Mouse (Mus musculus) small intestine, adult 2 months (tissue): ENCODE results near the gene Slc22a2. TPM values are rescaled to one million over a fixed set of nuclear protein-coding genes. Genes with fewer than 3 reads are reported as not detected.

Experiments used
- H3K27ac ChIP-seq: fragments of 200-500 bp; 2 replicates; pipeline ENCODE4 v1.5.1; 2012; ENCODE audit warnings: low read depth, low read length, control low read depth, inconsistent platforms; ENCODE audit not compliant: insufficient read depth
- H3K27me3 ChIP-seq: fragments of 200-500 bp; 2 replicates; pipeline ENCODE4 v1.6.1; 2012; ENCODE audit warnings: mild to moderate bottlenecking, moderate library complexity, low read length, inconsistent platforms; ENCODE audit not compliant: control insufficient read depth, insufficient read depth
- H3K36me3 ChIP-seq: fragments of 200-500 bp; 2 replicates; pipeline ENCODE4 v1.6.1; 2012; ENCODE audit warnings: mild to moderate bottlenecking, low read length, control low read depth, inconsistent platforms; ENCODE audit not compliant: control insufficient read depth, insufficient read depth
- H3K4me1 ChIP-seq: fragments of 200-500 bp; 2 replicates; pipeline ENCODE4 v1.6.1; 2012; ENCODE audit warnings: low read length, inconsistent platforms, mixed read lengths; ENCODE audit not compliant: control insufficient read depth, insufficient read depth, insufficient read length
- H3K4me3 ChIP-seq: fragments of 200-500 bp; 2 replicates; pipeline ENCODE4 v1.5.1; 2012; ENCODE audit warnings: low read depth, mild to moderate bottlenecking, control low read depth, inconsistent platforms, low read length, moderate library complexity
- CTCF ChIP-seq: fragments of 200-500 bp; IDR thresholded peaks from 2 replicates; pipeline ENCODE4 v1.5.1; 2012; ENCODE audit warnings: low read depth, mild to moderate bottlenecking, control low read depth, inconsistent platforms, low read length, moderate library complexity, mixed read lengths; ENCODE audit not compliant: insufficient replicate concordance, insufficient read length; ENCODE audit errors: extremely low read depth
- POLR2A ChIP-seq: fragments of 200-500 bp; IDR thresholded peaks from 2 replicates; pipeline ENCODE4 v1.6.1; 2012; ENCODE audit warnings: low read depth, mild to moderate bottlenecking, control low read depth, inconsistent platforms, low read length, moderate library complexity
- whole genome bisulfite sequencing: fragments of 180-500 bp; shearing (Covaris S2); methylation state at CpG from one replicate; pipeline ENCODE4 v1.1.7; 2018; 5-methylcytosine and 5-hydroxymethylcytosine counted together
- polyA plus RNA-seq: library from polyadenylated mRNA; depleted of rRNA; stranded (reverse); fragments of >200 nt; gene quantifications from 2 replicates; pipeline ENCODE4 v1.2.3, GENCODE M21; 2012

Gene Slc22a2
- polyA plus RNA-seq, 1 experiment, result not detected

DNA sequence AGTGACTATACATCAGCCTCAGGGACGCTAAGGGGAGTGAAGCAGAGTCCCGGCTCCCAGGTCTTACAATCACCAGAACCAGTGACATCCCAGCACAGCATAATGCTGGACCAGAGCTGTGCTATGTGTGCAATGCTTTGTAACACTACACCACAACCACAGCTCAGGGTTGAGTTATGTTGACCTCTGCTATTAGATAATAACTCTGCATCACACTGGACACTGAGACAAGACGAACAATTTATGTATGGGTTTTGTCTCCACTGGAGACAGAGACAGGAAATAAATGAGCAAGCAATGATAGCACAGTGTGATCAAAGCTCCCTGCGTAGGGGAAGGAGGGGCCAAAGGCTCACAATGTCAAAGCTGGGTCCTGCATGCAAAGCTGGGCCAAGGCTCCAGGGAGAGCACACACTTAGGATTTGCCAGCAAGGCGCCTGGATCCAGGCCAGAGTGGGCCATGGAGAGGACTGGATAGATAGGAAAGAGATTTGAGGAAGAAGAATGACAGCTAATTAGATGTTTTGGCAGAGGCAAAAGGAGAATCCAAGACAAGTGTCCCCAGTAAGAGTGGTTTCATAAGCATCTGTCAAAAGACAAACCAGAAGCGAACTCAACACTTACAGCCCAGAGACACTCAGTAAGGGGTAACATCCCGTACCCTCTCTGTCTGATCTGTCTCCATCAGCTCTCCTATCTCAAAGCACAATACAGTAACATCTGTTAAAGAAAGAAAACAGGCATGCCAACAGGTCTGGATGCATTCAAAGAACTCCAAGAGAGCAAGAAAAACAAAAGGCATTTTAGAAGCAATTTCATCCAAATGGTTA is 48.1 kb downstream of the Slc22a2 start:
- H3K4me3 ChIP-seq, result no peak overlapping the region
- H3K4me1 ChIP-seq, result no peaks in the 10 kb centered on the region; the same call in 1 of the 2 replicates
- H3K27me3 ChIP-seq, result no peaks in the 10 kb centered on the region
- 60% methylated on average over 7 of the region's 7 CpGs for WGBS
- no peak overlapping the region for H3K27ac ChIP-seq
- no peak for TF ChIP-seq POLR2A
- no peak for TF ChIP-seq CTCF
- no peaks in the 10 kb centered on the region for H3K36me3 ChIP-seq

DNA sequence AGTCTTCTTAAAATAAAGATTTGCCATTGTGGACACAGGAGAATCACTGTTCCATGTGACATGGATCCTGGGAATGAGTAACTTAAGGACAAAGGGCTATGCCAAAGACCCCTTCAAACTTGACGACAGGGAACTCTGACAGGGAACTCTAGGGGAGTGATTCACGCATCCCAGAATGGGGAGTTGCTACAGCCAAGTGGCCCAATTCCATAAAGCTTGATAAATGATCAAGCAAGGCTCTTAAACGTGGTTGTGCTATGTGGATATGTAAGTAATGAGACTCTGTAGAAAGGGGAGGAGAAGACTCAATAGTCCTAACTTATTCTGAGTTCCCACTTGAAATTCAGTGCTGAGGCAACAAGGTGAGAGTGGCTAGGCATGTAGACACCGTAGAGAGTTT is 50.9 kb downstream of the Slc22a2 start:
- WGBS, result 39% methylated on average over 4 of the region's 4 CpGs

DNA sequence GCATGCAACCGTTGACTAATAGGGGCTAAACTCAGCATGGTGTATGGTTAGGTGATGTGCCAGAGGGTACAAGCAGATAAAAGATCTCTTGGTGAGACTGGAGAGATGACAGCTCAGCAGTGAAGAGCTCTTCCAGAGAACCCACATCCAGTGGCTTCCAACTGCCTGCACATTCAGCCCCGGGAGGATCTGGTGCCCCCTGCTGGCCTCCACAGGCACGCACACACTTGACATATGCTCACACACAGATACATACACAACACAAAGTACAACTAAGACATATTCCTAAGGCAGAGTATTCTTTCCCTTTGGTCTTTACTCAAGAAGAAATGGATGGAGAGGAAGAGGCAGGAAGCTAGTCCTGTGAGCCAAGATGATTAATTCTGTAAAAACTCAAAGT is 55.7 kb downstream of the Slc22a2 start:
- Histone ChIP-seq H3K4me1 (no peaks in the 10 kb centered on the region), H3K36me3 (no peaks in the 10 kb centered on the region), H3K4me3 (no peak overlapping the region), H3K27me3 (no peaks in the 10 kb centered on the region), H3K27ac (no peak overlapping the region)
- 94% methylated on average over 3 of the region's 3 CpGs for WGBS
- TF ChIP-seq POLR2A, result no peak

More for the DNA sequence above, 50.9 kb downstream of the Slc22a2 start:
- no peaks in the 10 kb centered on the region for H3K36me3 ChIP-seq
- H3K27me3 ChIP-seq, result no peaks in the 10 kb centered on the region
- H3K4me1 ChIP-seq, result no peaks in the 10 kb centered on the region; the same call in 1 of the 2 replicates
- H3K27ac ChIP-seq, result no peak overlapping the region
- TF ChIP-seq POLR2A (no peak), CTCF (no peak)
- H3K4me3 ChIP-seq, result no peak overlapping the region

DNA sequence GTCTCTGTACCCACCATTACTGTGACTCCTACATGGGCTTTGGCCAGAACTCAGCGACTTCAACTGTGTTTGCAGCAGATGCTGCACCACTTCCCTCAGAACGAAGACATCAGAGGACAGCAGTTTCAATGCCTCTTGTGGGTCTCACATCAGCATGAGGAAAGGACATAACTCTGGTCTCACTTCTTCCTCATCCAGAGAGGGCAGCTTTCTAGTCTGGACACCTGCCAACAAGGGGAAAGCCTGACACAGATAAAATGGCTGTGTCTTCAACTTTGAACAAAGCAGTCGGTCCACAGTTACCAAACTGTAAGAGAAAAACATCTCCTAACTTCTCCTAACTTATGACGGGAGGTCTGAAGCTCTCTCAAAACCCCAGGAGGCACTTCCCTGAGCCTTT is 57.2 kb downstream of the Slc22a2 start:
- Histone ChIP-seq H3K36me3 (0 out of 2 replicates have a peak, but pooled peaks cover under 1% of the 10 kb centered on the region), H3K4me3 (no peak overlapping the region), H3K27me3 (no peaks in the 10 kb centered on the region), H3K4me1 (no peaks in the 10 kb centered on the region), H3K27ac (no peak overlapping the region)
- TF ChIP-seq CTCF (no peak), POLR2A (no peak)
- WGBS, result 72% methylated on average over 4 of the region's 4 CpGs

DNA sequence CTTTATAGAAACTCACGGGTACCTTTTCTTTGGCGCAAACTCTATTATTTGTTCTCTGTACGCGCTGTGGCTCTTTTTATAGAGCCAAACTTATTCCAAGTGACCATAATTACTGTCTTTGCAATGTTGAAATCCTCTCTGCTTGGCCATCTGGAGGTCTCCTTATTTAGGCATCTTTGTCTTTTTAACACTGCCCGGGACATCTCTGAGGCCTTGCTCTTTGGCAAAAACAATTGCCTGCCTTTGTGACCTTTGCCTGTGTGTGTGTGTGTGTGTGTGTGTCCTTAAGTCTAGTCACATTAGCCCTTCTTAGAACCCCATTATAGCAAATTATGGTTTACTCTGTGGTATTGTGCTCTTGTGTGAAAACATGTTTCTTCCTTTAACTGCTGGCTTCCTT is 61.5 kb downstream of the Slc22a2 start:
- Histone ChIP-seq H3K27me3 (no peaks in the 10 kb centered on the region), H3K4me3 (no peak overlapping the region), H3K27ac (no peak overlapping the region), H3K36me3 (peaks cover 17% of the 10 kb centered on the region), H3K4me1 (no peaks in the 10 kb centered on the region)
- TF ChIP-seq CTCF (no peak), POLR2A (no peak)
- WGBS, result 88% methylated on average over 5 of the region's 5 CpGs

DNA sequence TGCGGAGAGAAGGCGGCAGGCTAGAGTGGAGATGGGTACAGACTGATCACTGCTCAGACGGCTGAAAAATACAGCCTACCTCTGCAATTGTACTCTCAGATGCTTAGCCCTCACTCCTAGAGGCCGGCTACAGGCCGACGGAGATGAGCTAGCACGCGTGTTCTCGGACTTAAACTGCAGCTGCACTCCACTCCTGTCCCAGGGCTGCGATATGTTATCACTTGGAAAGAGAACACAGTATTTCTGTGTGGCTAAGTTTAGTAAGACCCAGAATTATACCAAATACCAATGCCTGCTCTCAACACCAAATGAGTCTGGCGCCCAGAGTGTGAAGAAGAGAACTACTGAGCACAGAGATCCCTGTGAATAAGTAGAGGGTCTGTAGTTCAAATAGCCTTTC is 68.7 kb downstream of the Slc22a2 start:
- no peak overlapping the region for H3K4me3 ChIP-seq
- peaks cover 27% of the 10 kb centered on the region for H3K36me3 ChIP-seq
- WGBS, result 94% methylated on average over 11 of the region's 11 CpGs

DNA sequence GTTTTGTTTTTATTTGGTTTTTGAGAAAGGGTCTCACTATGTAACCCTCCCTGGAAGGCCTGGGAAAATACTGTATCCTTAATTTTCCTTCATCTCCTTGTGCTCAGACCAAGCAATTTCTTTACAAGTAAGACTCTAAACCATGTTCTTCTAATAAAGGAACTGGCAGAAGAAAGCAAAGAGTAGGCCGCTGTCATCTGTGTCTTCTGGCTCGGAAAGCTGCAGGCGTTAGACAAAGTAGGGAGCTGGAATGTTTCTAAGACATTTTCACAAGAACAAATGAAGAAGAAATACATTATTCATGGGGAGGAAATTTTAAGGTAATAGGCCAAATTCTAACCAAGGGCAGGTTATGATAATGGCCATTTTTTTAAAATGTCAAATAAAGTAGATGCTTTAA is 70.1 kb downstream of the Slc22a2 start:
- Histone ChIP-seq H3K36me3 (peaks cover 30% of the 10 kb centered on the region), H3K27me3 (no peaks in the 10 kb centered on the region), H3K4me3 (no peak overlapping the region), H3K27ac (no peak overlapping the region), H3K4me1 (peaks cover 6% of the 10 kb centered on the region; the same call in 1 of the 2 replicates)
- TF ChIP-seq CTCF (no peak), POLR2A (no peak)
- WGBS, result 92% methylated on average over 3 of the region's 3 CpGs

More for the DNA sequence above, 68.7 kb downstream of the Slc22a2 start:
- Histone ChIP-seq H3K27me3 (no peaks in the 10 kb centered on the region), H3K27ac (no peak overlapping the region), H3K4me1 (no peaks in the 10 kb centered on the region)
- no peak for TF ChIP-seq POLR2A
- TF ChIP-seq CTCF, result no peak
